Mouse (Mus musculus) heart, embryonic 10.5 days (tissue): ENCODE measurements at regions not wholly inside any gene's neighbourhood (a gene's known extent, or its start where the extent isn't known, plus 50 kb on each side); places are given as distances from the start of the nearest gene placed in this dataset.
A peak's percentile ranks its signal among the peaks of the same experiment; 100 is the strongest.

ENCODE experiments used
- DNase-seq: peaks from one replicate; pipeline ENCODE4 v3.0.0-alpha.2; 2017; ENCODE audit warnings: low spot score
- H3K27ac ChIP-seq: fragments of 300-500 bp; sonication (generic); 2 replicates; pipeline ENCODE4 v1.5.1; 2016; ENCODE audit warnings: mild to moderate bottlenecking
- H3K27me3 ChIP-seq: fragments of 300-500 bp; sonication (generic); 2 replicates; pipeline ENCODE4 v1.6.1; 2016; ENCODE audit warnings: mild to moderate bottlenecking; ENCODE audit not compliant: poor library complexity, insufficient read depth, severe bottlenecking
- H3K36me3 ChIP-seq: fragments of 300-500 bp; sonication (generic); 2 replicates; pipeline ENCODE4 v1.6.1; 2016; ENCODE audit warnings: mild to moderate bottlenecking, moderate library complexity
- H3K4me1 ChIP-seq: fragments of 300-500 bp; sonication (generic); 2 replicates; pipeline ENCODE4 v1.6.1; 2016; ENCODE audit warnings: mild to moderate bottlenecking
- H3K4me3 ChIP-seq: fragments of 300-500 bp; sonication (generic); 2 replicates; pipeline ENCODE4 v1.5.1; 2016; ENCODE audit warnings: mild to moderate bottlenecking, moderate library complexity
- H3K9me3 ChIP-seq: fragments of 300-500 bp; sonication (generic); 2 replicates; pipeline ENCODE4 v1.6.1; 2016; ENCODE audit warnings: mild to moderate bottlenecking, moderate library complexity
- whole genome bisulfite sequencing: fragments of 180-500 bp; shearing (Covaris S2); methylation state at CpG from one replicate; pipeline ENCODE4 v1.1.7; 2016; 5-methylcytosine and 5-hydroxymethylcytosine counted together

DNA sequence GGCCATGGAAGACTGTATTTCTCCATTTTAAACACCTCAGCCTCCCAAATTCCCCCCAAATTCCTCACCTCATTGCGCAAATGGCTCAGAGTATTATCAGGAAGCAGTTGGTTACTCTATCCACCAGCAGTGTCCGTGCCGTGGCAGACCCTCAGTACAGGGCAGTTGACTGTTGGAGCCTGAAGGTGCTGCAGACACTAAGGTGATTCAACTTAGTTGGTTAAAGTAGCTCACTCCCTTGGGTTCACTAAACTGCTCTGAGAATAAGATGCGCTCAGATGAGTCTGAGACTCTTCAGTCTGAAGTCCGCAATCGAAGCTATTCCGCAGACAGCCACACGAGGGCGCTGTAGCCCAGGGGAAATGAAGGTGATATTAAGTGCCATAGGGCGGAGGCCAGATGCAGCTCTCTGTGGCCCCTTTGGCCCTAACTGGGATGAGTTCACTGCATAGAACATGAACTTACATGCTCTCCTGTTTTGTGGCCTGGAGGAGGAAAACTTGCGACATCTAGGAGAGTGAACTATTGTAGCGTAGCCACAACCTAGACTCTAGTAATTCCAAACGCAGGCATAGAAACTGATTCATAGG, 62.9 kb downstream of the Amer3 start:
- H3K27ac ChIP-seq: no peak overlapping the region
- WGBS: 34% methylated on average over 13 of the region's 13 CpGs
- peak; percentile 87 for DNase-seq
- H3K36me3 ChIP-seq: no peaks in the 10 kb centered on the region
- H3K4me3 ChIP-seq: no peak overlapping the region
- H3K27me3 ChIP-seq: no peaks in the 10 kb centered on the region
- H3K4me1 ChIP-seq: no peaks in the 10 kb centered on the region
- H3K9me3 ChIP-seq: no peaks in the 10 kb centered on the region

DNA sequence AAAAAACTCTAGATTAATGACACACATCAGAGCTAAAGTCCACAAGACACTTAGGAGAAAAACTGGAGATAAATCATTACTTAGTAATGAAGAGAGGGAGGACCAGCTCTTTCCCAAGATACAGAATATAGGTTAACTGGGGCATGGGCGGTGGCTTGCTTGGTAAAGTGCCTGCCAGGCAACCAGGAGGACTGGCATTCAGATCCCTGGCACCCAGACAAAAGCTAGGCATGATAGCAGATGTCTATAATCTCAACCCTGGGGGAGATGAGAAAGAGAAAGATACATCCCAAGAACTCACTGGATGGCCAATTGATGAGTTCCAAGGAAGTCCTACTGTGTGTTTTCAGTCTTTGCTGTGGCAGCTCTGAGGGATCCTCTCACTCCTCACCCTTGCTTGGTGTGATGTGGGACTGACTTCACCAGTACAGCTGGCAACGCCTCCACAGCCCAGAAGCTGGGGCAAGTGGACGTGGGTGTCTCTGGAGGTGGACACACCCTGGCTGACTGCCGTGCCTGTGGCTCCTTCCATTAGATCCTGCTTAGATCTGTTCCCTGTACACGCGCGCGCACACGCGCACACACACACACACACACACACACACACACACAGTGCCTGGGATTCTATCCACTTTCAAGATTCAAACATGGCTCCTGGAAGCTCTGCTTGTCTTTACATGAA, 74.6 kb downstream of the Amer3 start:
- Histone ChIP-seq H3K4me1 (no peaks in the 10 kb centered on the region), H3K36me3 (no peaks in the 10 kb centered on the region), H3K4me3 (no peak overlapping the region), H3K27me3 (no peaks in the 10 kb centered on the region), H3K9me3 (no peaks in the 10 kb centered on the region), H3K27ac (no peak overlapping the region)
- no peak for DNase-seq
- 84% methylated on average over 10 of the region's 10 CpGs for WGBS

DNA sequence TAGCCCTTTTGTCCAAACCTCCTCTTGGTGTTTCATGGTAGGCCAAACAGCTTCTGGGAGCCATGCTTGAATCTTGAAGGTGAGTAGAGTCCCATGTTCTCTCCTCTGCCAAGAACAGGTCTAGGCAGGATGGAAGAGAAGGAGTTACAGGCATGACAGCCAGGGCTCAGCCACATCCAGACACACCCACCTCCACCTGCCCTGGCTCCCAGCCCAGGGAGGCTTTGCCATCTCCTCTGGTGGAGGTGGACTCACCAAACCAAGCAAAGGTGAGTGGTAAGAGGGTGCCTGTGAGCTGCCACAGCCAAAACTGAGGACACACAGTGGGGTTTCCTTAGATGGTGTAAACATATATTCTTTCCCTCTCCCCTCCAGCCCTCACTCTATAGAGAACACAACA, 78.0 kb downstream of the Amer3 start:
- Histone ChIP-seq H3K27me3 (no peaks in the 10 kb centered on the region), H3K27ac (no peak overlapping the region), H3K4me3 (no peak overlapping the region), H3K4me1 (no peaks in the 10 kb centered on the region), H3K36me3 (no peaks in the 10 kb centered on the region), H3K9me3 (no peaks in the 10 kb centered on the region)
- DNase-seq: no peak

DNA sequence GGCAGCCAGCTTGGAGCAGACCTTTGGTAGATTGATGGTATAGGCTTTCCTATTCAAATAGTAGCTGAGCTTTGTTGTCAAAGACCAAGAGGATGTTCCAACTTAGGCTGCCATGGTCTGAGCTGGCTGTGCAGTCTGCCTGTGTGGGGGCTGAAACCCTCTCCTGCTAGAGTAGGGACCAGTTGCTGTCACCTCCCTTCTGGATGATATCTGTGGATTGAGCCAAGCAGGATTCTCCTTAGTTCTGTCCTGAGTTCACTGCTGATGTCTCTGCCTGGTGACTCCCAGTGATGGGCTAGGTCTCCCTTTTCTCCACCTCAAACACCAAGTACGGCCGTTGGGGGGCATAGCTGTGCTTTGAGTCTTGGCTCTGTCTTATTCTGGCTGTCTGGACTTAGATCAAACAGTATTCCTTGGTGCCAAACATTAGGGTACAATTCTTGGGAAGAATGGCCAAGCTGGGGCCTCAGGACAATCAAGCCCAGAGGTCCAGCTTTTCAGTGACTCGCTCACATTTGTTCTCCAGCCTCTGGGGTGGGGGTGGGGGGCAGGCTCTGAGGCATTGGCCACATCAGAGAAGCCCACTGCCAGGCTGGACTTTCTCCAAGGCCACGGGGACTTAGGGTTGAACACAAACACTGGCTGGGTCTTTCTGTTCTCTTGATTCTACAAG, 84.6 kb downstream of the Amer3 start:
- Histone ChIP-seq H3K36me3 (no peaks in the 10 kb centered on the region), H3K4me1 (no peaks in the 10 kb centered on the region), H3K27ac (no peak overlapping the region), H3K9me3 (no peaks in the 10 kb centered on the region), H3K27me3 (no peaks in the 10 kb centered on the region), H3K4me3 (no peak overlapping the region)
- WGBS: 80% methylated on average over 4 of the region's 4 CpGs
- no peak for DNase-seq

DNA sequence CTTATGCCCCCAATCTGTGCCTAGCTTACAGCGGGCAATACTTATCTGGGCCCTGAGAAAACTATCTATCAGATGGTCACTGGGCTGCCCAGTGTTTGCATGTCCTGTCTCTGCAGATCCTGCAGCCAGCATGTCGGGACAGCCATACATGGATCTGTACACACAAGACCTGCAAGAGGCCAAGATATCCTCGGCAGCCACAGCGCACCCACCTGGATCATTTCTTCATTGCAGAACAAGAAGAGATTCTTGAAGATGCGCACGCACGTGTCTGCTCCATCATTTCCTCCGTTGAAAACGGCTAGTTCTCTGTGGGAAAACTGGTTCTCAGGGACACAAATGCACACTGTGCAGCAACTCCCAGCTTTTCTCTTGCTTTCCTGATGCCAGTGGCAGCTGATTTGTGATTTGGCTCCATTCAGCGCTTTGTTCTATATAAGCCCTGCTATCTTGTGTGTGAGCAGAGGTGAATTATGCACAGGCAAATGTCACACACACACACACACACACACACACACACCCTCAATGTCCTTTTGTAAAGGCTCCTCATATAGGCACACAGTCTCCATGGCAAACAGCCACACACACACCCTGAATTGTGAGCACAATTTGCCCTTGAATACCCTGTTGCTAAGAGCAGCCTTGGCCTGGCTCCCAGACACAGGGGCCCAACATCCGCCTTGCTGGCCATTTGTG, 85.5 kb downstream of the Amer3 start:
- 79% methylated on average over 11 of the region's 11 CpGs for WGBS
- Histone ChIP-seq H3K36me3 (no peaks in the 10 kb centered on the region), H3K27me3 (no peaks in the 10 kb centered on the region), H3K4me3 (no peak overlapping the region), H3K4me1 (no peaks in the 10 kb centered on the region), H3K27ac (no peak overlapping the region), H3K9me3 (no peaks in the 10 kb centered on the region)
- DNase-seq: no peak

DNA sequence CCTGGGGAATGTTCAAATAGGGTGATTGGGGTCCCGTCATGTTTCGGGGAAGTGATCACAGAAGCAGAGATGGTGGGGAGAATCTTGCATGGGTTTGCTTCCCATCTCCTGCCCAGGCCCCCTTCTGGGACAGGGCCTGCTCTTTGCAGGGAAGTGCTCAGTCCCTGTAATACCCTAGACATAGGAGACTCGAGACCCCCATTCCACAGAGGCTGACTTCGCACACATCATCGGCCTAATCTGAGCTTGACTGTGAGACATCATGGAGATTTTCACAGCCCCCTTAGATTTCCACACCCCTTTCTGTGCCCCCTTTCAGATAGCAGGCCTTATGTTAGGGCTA, 86.0 kb downstream of the Amer3 start:
- DNase-seq: no peak
- H3K27ac ChIP-seq: no peak overlapping the region
- no peaks in the 10 kb centered on the region for H3K9me3 ChIP-seq
- no peaks in the 10 kb centered on the region for H3K27me3 ChIP-seq
- 84% methylated on average over 5 of the region's 5 CpGs for WGBS
- no peaks in the 10 kb centered on the region for H3K4me1 ChIP-seq
- H3K4me3 ChIP-seq: no peak overlapping the region
- no peaks in the 10 kb centered on the region for H3K36me3 ChIP-seq

DNA sequence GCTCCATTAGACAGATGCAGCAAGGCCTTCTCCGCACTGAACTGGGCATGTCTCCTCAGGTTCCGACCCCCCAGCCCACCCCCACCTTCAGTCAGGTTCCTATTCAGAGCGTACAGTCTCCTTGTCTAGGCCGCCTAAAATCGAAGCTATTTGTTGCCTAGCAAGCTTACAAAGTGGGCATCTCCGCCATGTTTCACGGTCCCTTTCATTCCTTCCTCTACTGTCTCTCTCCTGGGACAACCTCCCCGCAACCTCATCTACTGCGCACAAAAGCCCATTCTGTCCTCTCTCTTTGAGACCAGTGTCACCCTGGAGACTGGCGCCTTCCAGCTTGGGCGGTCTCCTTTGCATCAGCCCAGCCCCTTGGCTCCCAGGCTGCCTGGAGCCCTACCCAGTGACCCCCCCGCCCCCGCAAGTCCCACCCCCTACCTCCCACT, 86.8 kb downstream of the Amer3 start:
- Histone ChIP-seq H3K4me1 (no peaks in the 10 kb centered on the region), H3K36me3 (no peaks in the 10 kb centered on the region), H3K9me3 (no peaks in the 10 kb centered on the region), H3K4me3 (no peak overlapping the region), H3K27ac (no peak overlapping the region), H3K27me3 (no peaks in the 10 kb centered on the region)
- DNase-seq: no peak
- WGBS: 77% methylated on average over 13 of the region's 13 CpGs

DNA sequence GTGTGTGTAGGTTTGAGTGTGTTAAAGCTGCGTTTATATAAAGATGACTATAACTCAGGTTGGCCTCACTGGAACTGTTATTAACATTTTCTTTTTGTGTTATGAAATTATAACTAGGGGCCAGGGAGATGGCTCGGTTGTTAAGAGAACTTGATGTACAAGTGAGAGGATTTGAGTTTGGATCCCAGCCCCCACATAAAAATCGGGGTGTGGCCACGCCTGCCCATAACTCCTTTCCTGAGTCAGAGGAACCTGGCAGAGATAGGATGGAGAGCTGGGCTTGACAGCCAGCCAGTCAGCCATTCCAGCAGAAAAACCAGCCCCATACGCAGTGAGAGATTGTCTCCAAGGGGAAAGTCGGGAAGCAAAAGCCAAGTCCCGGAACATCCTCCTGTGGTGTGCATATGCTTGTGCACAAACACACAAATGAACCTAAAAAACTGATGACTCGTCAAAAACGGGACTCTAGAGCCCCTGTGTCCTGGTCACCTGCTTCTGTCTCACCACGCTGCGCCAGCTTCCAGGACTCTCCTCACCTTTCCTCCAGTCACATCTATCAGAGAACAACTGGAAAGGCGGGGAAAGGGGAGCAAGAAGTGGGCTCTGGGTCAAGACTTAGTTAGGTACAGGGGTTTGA, 97.8 kb downstream of the Amer3 start:
- WGBS: 39% methylated on average over 12 of the region's 12 CpGs
- H3K4me3 ChIP-seq: peak overlapping the region; percentile 71
- peaks cover 21% of the 10 kb centered on the region for H3K4me1 ChIP-seq
- H3K27me3 ChIP-seq: peaks cover 58% of the 10 kb centered on the region
- H3K36me3 ChIP-seq: no peaks in the 10 kb centered on the region
- no peak for DNase-seq
- H3K9me3 ChIP-seq: no peaks in the 10 kb centered on the region
- H3K27ac ChIP-seq: no peak overlapping the region; the same call in 1 of the 2 replicates

DNA sequence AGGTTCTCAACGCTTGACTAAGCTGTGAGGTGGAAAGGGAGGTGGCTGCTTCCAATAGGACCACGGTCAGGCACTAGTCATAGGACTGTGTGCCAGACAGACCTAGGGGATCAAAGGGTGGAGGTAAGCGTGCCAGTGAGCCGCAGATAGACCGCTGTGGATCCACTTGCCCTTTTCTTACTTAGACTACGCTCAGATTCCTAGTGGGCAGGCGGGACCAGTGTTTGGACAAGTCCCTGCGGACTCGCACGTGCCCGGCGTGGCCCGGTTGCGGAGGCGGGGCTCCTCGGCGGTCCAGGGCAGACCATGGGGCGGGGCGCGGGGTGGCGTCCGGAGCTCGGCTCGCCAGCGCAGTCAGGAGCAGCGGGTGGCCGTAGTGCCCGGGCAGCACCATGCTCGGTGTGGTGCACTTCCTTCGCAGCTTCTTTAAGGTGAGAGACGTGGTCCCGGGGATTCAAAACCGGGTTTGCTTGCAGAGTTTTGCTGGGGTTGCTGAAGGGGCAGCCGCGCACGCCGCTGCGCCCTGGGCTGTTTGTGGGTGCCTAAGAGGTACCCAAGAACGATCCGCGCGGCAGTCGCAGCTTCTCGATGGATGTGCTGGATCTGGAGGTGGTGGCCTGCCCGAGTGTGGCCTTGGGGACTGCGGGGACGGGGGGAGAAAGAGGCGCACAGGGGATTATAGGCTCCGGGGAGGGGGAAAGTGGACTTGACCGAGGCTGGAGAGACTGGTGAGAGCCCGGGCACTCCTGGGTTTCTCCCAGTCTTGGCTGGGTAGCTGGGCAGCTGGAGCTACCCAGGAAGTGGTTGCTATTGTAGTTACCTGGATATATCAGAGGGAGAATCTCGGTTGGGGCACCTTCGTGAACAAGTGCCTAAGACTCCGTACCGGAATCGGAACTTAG, 98.6 kb downstream of the Amer3 start:
- peaks cover 58% of the 10 kb centered on the region for H3K27me3 ChIP-seq

DNA sequence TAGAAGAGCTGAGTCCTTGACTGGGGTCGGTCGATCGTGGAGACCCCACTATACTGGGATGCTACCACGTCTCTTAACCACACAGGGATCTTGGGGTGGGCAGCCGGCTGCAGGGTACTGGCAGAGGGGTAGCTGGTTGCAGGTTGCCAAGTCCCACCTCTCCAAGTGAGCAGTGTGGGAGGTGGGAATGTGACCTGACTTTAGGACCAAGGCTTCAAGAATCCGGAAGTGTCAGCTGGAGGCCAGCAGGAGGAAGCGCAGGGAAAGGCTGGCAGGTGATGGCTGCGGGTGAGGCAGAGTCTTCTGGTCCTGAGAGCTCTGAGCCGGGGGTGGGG, 99.2 kb downstream of the Amer3 start:
- no peaks in the 10 kb centered on the region for H3K9me3 ChIP-seq
- H3K27ac ChIP-seq: peak overlapping the region; percentile 75
- peak overlapping the region; percentile 71 for H3K4me3 ChIP-seq
- no peaks in the 10 kb centered on the region for H3K36me3 ChIP-seq
- H3K4me1 ChIP-seq: peaks cover 28% of the 10 kb centered on the region
- under 1% methylated on average over 9 of the region's 9 CpGs for WGBS
- H3K27me3 ChIP-seq: peaks cover 58% of the 10 kb centered on the region
- no peak for DNase-seq

More for the DNA sequence above, 98.6 kb downstream of the Amer3 start:
- H3K4me1 ChIP-seq: peaks cover 27% of the 10 kb centered on the region
- DNase-seq: peak; percentile 79
- no peaks in the 10 kb centered on the region for H3K9me3 ChIP-seq
- no peaks in the 10 kb centered on the region for H3K36me3 ChIP-seq
- H3K27ac ChIP-seq: peak overlapping the region; percentile 75
- WGBS: under 1% methylated on average over 56 of the region's 56 CpGs
- peak overlapping the region; percentile 71 for H3K4me3 ChIP-seq

DNA sequence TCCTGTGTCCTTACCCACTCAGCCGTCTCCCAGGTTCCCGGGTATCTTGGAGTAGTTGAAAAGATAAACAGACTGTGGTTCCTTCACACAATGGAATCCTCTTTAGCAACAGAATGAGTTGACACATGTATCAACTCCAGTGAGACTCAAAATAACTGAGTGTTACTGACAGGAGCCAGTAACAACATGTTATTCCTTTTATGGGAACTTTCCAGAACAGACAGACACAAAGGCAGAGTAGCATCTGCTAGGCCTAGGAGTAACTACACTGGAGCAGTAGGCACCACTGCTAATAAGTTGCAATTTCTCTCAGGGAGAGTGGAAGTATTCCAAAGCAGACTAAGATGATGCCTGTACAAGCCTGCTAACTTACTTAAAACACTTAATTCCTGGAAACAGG, 107.1 kb downstream of the Amer3 start:
- H3K27ac ChIP-seq: peak overlapping the region; percentile 83
- 8% methylated on average over 2 of the region's 2 CpGs for WGBS
- no peak for DNase-seq
- H3K9me3 ChIP-seq: 0 out of 2 replicates have a peak, but pooled peaks cover 3% of the 10 kb centered on the region
- no peak overlapping the region for H3K4me3 ChIP-seq
- H3K36me3 ChIP-seq: no peaks in the 10 kb centered on the region
- no peaks in the 10 kb centered on the region for H3K27me3 ChIP-seq
- peaks cover 29% of the 10 kb centered on the region for H3K4me1 ChIP-seq

DNA sequence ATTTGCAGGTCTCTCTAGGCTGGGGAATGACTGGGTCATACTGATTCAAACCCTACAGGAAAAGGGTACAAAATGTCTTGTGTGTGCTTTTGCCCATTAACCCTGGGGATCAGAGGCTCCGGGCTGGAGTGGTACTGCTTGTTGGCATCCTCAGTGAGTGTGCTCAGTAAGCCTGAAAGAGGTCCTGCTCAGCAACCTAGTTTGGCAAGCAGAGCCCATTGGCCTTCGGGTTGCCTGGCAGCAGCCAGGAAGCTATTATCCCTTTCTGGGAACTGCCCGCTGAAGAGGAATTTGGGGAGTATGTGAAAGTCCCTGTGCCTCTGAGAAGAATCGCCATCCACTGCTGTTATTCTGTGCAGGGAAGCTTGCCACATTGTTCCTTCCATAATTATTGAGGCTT, 117.1 kb downstream of the Amer3 start:
- H3K36me3 ChIP-seq: no peaks in the 10 kb centered on the region
- H3K4me3 ChIP-seq: no peak overlapping the region
- no peaks in the 10 kb centered on the region for H3K9me3 ChIP-seq
- H3K4me1 ChIP-seq: peaks cover 8% of the 10 kb centered on the region
- no peaks in the 10 kb centered on the region for H3K27me3 ChIP-seq
- WGBS: 76% methylated on average over 4 of the region's 4 CpGs
- H3K27ac ChIP-seq: no peak overlapping the region
- DNase-seq: no peak
